Mouse (Mus musculus): ENCODE measurements around the gene Pcdh7.

The Pcdh7 gene

DNA sequence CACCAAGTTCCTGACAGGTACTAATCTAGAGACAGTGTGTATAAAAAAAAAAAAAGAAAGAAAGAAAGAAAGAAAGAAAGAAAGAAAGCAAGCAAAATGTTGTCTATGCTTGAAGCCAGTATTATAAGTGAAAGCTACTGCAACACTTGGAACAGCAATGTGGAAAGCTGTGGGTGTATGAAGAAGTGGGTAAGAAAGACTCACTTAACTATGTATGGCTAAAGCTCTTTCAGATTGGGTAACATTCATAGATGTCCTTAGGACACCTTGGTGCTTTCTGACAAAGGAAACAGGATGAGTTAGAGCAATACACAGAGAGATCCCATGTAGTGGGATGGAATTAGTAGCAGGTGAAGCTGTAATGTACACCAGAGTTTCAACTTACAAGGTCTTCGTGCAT is 32.6 kb downstream of the Pcdh7 start:
- no peak for DNase-seq

- no peak for DNase-seq
These were observed 38.0 kb downstream of the Pcdh7 start for GRCm38 (mm10) chr5:57755791-57756190.

DNA sequence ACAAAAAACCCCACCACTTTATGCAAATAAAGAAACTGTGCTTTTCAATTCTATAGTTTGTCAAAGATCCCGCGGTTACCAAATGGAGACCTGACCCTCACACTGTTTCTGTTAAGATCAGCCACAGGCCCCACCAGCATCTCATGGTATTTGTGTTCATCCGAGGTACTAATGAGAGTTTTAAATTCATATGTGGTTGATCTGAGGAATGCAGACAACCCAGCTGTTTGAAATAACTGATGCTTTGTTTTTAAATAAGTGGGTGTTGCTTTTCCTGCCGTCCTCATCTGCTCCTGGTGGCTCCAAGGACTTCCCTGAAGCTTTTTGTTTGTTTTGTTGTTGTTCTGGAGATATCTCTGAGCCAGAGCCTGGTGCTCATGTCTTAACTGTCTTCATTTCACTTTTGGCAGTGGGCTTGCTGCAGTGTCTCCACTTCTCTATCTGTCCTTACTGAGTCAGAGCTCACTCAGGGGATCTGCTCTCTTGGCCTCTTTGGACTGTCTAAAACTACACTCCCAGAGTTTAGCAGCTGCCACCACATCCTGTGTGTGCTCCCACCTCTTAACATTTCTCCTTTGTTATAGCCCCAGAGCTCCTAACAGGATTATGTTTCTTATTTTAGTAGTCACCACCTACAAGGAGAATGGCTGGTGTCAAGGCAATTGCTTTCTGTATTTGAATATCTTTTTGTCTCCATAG is 39.1 kb downstream of the Pcdh7 start:
- DNase-seq: no peak

DNA sequence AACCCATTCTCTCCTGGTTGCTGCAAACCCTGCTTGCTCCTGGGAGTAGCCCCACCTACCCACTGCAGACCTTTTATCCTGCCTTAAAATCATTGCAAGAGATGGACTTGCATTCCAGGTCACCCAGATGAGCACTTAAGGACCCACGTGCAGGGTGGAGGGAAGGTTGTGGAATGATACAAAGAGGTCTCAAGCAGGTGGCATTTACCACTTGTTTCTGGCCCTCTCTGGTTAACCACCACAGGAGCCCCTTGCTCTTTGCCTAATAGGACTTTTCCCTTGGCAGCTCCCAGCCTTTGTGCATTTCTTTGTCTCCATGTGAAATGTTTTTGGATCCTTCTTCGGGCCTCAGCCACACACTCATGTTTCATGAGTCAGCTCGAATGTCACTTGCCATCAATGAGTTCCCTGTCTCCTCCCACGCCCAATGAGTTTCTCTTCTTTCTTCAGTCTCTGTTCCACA is 39.7 kb downstream of the Pcdh7 start:
- DNase-seq: no peak

- DNase-seq: no peak
These were observed 41.2 kb downstream of the Pcdh7 start for GRCm38 (mm10) chr5:57758968-57759367.

DNA sequence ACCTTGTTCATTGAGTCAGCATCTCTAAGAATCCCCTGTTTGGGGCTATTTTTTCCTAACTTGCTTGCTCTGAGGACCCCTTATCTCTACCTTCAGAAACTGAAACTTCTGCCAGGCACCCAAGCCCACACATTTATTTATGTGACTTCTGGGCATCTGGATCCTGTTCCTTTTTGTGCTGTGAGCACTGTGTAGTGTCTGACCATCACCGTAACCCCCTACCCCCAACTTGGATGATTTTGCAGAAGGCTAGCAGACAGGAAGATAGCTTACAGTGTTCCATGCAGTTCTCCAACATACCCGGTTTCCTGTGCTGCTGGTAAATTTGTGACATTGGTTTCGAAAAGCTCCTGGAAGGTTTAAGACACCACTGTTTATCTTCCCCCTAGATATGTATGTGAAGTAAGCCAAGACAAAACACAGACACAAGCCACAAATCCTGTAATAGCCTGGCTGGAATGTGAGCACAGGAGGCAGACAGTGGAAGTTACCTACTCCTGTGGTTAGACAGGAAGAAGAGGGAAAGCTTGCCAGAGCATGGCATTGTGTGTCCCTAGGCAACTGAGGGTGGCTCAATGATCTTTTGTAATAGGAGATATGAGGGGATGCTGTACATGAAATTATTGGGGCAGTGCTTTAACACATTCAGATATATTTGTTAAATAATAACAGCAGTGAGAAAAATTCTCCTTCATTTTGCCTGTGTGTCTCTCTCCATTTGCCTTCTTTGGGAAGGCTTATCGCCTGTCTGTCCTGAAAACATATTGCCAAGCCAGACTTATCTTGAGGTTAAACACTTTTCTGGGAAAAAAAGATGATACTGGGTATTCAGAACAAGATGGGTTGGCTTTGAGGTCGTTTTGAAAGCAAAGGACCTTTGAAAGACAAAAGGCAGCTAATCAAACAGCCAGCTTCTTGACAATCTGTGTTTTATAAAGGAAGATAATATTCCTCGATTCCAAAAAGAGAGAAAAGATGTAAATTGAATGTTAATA is 42.6 kb downstream of the Pcdh7 start:
- no peak for DNase-seq

- no peak for DNase-seq
These were observed 47.6 kb downstream of the Pcdh7 start for GRCm38 (mm10) chr5:57765356-57765755.

DNA sequence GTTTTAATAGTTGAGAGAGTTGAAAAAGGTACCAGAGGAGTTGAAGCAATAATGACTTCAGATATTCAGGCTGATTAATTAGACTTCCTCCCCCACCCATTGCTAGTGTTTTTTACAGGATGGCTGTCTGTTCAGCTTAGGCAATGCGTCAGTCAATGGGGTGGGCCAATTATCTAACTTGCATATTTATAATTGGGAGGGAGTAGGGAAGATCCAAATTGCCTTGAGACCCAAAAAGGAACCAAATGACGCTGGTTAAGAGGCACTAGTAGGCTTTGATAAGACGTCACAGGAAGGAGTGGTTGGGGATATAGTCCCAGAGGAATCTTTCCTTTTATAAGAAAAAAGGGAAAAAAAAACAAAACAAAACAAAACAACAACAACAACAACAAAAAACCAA is 49.6 kb downstream of the Pcdh7 start:
- no peak for DNase-seq

DNA sequence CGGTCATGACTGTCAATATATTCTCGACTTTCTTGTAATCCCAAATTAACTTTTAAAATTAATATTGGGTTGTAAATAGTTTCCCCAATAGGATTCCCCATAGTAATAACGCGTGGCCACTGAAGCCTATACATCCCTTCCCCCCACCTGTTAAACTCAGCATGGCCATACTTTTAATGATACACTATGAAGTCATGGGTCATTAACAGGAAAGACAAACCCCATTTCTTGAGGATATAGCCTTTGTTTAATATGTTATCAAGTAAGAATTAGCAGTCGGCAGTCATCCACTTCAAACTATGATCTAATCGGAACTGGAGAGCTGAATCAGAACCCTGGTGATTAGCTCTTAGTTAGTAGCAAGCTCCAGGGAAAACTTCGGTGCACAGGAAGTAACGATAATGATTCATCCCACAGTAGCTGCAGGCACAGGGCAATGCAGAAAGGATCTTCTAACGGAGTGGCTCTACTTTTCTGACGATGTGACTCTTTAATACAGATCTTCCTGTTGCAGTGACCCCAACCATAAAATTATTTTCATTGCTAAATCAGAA is 50.8 kb downstream of the Pcdh7 start:
- no peak for DNase-seq

GRCm38 (mm10) chr5:57769644-57770043 is 51.9 kb downstream of the Pcdh7 start:
- no peak for DNase-seq

DNA sequence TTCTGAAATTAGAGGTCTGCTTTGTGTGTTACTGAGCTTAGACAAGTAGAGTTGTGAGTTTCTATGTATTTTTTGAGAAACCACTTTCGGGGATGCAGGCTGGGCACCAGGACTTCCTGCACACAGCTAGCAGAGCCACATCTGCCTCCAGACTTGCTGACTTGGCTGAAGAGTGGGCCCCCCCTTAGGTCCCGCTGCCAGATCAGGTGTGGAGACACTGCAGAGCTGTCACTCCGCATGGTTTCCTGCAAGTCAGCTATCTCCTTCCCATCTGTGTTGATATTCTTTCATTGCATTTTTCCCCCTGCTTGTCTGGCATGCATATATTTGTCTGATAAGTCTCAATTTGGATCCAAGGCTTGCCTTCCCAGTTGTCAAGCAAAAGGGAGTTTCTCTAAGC is 52.6 kb downstream of the Pcdh7 start:
- no peak for DNase-seq

- no peak for DNase-seq
These were observed 53.4 kb downstream of the Pcdh7 start for GRCm38 (mm10) chr5:57771122-57771521.

DNA sequence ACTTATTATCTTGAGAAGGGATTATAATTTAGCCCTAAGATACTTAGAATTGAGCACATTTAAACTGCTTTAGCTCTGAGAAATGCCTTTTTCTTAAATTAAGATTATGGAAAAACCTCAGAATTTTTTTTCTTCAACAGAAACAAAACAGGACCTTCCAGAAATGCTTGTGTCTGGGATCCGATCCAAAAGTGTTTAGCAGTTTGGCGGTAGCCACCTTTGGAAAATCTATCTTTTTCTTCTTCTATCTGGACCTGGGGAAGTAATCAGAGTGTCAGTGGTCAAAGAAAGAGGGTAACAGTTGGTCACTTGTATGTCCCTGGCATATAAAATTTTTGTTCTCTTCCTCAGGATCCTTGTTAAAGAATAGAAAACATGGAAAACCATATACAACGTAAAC is 54.9 kb downstream of the Pcdh7 start:
- no peak for DNase-seq

DNA sequence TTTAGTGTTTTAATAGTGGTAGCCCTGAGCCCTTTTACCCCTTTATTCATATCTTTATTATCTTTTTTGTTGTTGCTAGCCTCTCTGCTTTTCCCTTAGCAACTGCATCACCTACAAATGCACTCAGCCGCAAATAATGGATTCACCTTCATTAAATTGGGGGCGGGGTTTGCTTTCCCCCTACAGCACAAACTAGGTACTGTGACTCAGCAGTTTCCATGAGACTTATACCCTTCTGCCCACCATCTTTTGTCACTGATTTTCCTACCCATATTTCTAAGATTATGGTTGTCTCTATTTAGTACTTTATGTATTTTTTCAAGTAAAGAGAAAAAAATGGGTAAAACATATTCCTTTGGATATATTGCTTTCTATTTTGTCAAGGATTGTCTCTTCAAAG is 56.7 kb downstream of the Pcdh7 start:
- no peak for DNase-seq

DNA sequence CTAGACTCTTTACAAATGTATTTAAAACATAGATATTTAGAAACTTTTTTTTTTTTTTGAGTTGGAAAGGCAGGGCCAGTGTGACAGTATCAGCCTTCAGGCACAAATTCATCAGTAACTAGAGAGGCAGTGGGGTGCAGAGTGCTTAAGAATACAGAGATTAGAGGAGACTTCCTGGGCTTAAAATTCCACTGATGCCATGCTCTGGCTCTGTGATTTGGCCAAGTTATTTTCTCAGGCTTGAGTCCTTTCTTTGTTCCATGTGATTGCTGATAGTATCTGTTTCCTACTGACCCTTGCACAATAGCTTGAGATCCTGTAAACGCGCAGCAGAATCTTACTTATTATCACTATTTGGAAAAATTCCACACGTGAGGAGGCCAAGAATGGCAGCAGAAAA is 60.3 kb downstream of the Pcdh7 start:
- DNase-seq: no peak

- DNase-seq: no peak
These were observed 62.2 kb downstream of the Pcdh7 start for GRCm38 (mm10) chr5:57779951-57780350.

- no peak for DNase-seq
These were observed 62.8 kb downstream of the Pcdh7 start for GRCm38 (mm10) chr5:57780574-57780973.

- DNase-seq: no peak
These were observed 64.2 kb downstream of the Pcdh7 start for GRCm38 (mm10) chr5:57781950-57782349.

GRCm38 (mm10) chr5:57782546-57782945 is 64.8 kb downstream of the Pcdh7 start:
- no peak for DNase-seq

- peak in 1 of 2 experiments; percentile 6 for DNase-seq
These were observed 71.2 kb downstream of the Pcdh7 start for GRCm38 (mm10) chr5:57788775-57789509.

- no peak for DNase-seq
These were observed 78.6 kb downstream of the Pcdh7 start for GRCm38 (mm10) chr5:57796337-57796736.

- no peak for DNase-seq
These were observed 80.3 kb downstream of the Pcdh7 start for GRCm38 (mm10) chr5:57797951-57798670.
